Mouse (Mus musculus): ENCODE data around the gene Prn. TPM values are rescaled to one million over a fixed set of nuclear protein-coding genes. Genes with fewer than 3 reads are reported as not detected.

Prn gene
- polyA plus RNA-seq, 1 experiment = not detected

DNA sequence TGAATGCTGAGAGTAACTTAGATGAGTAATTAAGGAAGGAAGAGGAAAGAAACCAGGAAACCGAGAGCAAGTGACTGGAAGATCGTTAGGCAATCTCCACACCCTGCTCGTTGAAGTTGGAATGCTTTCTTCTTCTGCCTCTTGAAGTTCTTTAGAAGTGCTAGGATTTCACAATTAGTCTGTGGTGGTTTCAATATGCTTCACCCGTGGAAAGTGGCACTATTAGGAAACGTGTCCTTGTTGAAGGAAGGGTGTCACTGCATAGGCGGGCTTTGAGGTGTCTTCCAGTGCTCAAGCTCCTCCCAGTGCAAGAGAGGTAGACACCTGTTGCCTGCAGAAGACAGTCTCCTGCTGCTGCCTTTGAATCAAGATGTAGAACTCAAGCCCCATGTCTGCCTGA lies 4.0 kb upstream of the Prn start:
- Histone ChIP-seq H3K4me1 (replicated peaks; ENCODE audit: control insufficient read depth, insufficient read depth, low read length) (peaks cover 12% of the 10 kb centered on the region), H3K4me3 (ENCODE audit: control insufficient read depth, insufficient read depth, low read length) (no peak overlapping the region), H3K27ac (ENCODE audit: control insufficient read depth, insufficient read depth, low read length) (no peak overlapping the region), H3K36me3 (ENCODE audit: control insufficient read depth, insufficient read depth, low read length) (no peaks in the 10 kb centered on the region), H3K27me3 (ENCODE audit: control insufficient read depth, insufficient read depth, low read length) (no peaks in the 10 kb centered on the region)
- no peak for TF ChIP-seq POLR2A (IDR thresholded peaks at IDR 0.05; ENCODE audit: control insufficient read depth, extremely low read depth, insufficient read depth, low read length, poor library complexity)
- TF ChIP-seq CTCF (IDR thresholded peaks at IDR 0.05; ENCODE audit: borderline replicate concordance, control insufficient read depth, extremely low read depth, insufficient read depth, low read length, poor library complexity) = no peak
- DNase-seq = no peak
- WGBS = 75% methylated on average over 6 of the region's 6 CpGs

DNA sequence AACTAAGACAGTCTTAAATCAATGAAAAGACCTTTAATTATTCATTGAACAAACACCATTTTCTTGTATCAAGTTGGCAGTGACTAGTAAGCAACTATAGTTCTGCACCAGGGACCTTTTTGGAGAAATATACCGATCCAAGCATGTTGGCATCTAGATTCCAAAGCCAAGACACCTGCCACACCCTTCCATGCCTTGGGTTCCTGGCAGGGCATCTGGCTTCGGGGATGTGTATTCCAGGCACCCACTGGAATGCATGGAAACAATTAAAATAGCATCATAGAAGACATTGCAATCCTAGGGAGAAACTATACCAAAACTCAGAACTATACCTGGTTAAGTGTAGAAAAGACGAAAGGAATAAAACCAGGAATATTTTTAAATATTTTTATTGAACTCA lies 3.5 kb upstream of the Prn start:
- Histone ChIP-seq H3K4me3 (ENCODE audit: control insufficient read depth, insufficient read depth, low read length) (no peak overlapping the region), H3K4me1 (replicated peaks; ENCODE audit: control insufficient read depth, insufficient read depth, low read length) (peaks cover 12% of the 10 kb centered on the region), H3K27ac (ENCODE audit: control insufficient read depth, insufficient read depth, low read length) (no peak overlapping the region), H3K36me3 (ENCODE audit: control insufficient read depth, insufficient read depth, low read length) (no peaks in the 10 kb centered on the region), H3K27me3 (ENCODE audit: control insufficient read depth, insufficient read depth, low read length) (no peaks in the 10 kb centered on the region)
- 93% methylated on average over 3 of the region's 3 CpGs for WGBS
- DNase-seq = no peak
- TF ChIP-seq CTCF (IDR thresholded peaks at IDR 0.05; ENCODE audit: borderline replicate concordance, control insufficient read depth, extremely low read depth, insufficient read depth, low read length, poor library complexity) = no peak
- no peak for TF ChIP-seq POLR2A (IDR thresholded peaks at IDR 0.05; ENCODE audit: control insufficient read depth, extremely low read depth, insufficient read depth, low read length, poor library complexity)

DNA sequence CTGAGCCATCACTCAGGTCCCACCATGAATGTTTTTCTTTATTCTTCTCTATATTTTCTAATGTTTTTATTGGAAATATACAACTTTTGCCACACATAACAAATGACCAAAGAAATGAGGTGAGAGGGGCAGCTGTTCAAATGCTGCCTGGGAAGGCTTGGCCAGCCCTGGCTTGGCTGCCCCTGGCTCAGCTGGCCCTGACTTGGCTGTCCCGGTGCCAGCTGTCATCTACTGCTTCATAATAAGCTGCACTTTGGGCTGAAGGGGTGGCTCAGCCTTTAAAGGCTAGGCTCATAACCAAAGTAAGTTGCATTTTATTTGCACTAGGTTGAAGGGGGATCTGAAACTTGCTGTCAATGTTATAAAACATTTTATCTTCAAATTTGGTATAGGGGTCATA lies 2.9 kb upstream of the Prn start:
- Histone ChIP-seq H3K27ac (ENCODE audit: control insufficient read depth, insufficient read depth, low read length) (no peak overlapping the region), H3K4me3 (ENCODE audit: control insufficient read depth, insufficient read depth, low read length) (no peak overlapping the region), H3K27me3 (ENCODE audit: control insufficient read depth, insufficient read depth, low read length) (no peaks in the 10 kb centered on the region), H3K36me3 (ENCODE audit: control insufficient read depth, insufficient read depth, low read length) (no peaks in the 10 kb centered on the region), H3K4me1 (replicated peaks; ENCODE audit: control insufficient read depth, insufficient read depth, low read length) (peaks cover 12% of the 10 kb centered on the region)
- TF ChIP-seq POLR2A (IDR thresholded peaks at IDR 0.05; ENCODE audit: control insufficient read depth, extremely low read depth, insufficient read depth, low read length, poor library complexity) (no peak), CTCF (IDR thresholded peaks at IDR 0.05; ENCODE audit: borderline replicate concordance, control insufficient read depth, extremely low read depth, insufficient read depth, low read length, poor library complexity) (no peak)
- DNase-seq = no peak
- WGBS = 96% methylated on average over 1 of the region's 1 CpGs

DNA sequence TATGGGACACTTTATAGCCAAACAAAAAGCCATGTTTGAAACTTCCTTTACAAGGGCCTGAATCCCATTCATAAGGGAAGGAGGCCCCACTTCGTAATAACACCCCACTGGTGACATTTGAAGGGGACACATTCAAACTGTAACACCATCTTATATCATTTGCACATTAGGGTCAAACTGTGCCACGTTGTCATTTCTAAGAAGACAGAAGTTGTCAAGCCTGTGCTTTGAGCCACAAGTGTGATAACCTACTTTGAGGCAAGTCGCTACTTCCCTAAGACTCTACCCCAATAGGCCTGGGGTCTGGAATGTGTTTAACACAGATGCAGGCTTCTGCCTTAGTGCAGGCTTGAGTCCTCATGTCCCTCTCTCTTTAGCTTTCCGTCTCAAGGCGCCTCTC lies 2.4 kb upstream of the Prn start:
- no peak for DNase-seq
- Histone ChIP-seq H3K4me3 (ENCODE audit: control insufficient read depth, insufficient read depth, low read length) (no peak overlapping the region), H3K27me3 (ENCODE audit: control insufficient read depth, insufficient read depth, low read length) (no peaks in the 10 kb centered on the region), H3K36me3 (ENCODE audit: control insufficient read depth, insufficient read depth, low read length) (no peaks in the 10 kb centered on the region), H3K27ac (ENCODE audit: control insufficient read depth, insufficient read depth, low read length) (no peak overlapping the region), H3K4me1 (replicated peaks; ENCODE audit: control insufficient read depth, insufficient read depth, low read length) (peaks cover 12% of the 10 kb centered on the region)
- TF ChIP-seq POLR2A (IDR thresholded peaks at IDR 0.05; ENCODE audit: control insufficient read depth, extremely low read depth, insufficient read depth, low read length, poor library complexity) (no peak), CTCF (IDR thresholded peaks at IDR 0.05; ENCODE audit: borderline replicate concordance, control insufficient read depth, extremely low read depth, insufficient read depth, low read length, poor library complexity) (no peak)
- 89% methylated on average over 5 of the region's 5 CpGs for WGBS

DNA sequence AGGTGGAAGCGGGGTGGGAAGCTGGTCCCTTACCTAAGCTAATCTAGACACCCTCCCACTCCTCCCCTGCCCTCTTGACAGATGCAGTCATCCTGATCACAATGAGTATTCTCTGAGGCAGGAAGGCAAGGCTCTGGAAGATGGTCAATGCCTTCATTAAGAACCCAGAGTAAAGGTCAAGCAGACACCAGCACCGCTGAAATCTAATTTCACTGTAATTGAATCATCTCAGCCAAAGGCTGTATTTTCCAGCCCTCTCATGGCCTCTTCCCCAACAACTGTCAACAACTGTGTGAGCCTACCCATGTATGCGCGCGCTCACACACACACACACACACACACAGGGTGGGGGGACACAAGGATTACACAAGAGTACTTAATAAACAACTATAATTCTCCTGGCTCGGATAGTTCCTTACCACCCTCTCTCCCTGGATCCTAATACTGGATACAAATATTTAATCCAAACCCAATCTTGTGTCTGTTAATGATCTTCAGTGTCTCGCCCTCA lies 1.4 kb upstream of the Prn start:
- WGBS = 95% methylated on average over 7 of the region's 7 CpGs

DNA sequence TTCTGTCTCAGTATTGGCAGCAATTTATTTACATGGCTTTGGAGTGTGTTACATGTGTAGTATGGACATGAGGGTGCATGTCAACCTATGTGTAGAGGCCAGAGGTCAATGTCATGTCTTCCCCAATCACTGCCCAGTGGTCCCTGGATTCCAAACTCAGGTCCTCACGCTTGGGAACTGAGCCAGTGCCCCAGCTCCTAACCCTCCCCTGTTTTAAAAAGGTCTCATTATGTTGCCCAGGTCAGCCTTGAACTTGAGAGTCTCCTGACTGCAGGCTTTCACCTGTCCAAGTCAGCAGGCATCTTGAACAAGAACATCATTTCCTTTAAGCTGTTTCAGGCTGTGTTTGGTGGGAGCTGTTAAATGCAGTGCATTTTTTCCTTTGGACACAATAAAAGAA lies 851 bp upstream of the Prn start:
- WGBS = 94% methylated on average over 1 of the region's 1 CpGs
- no peak overlapping the region for H3K27ac ChIP-seq (ENCODE audit: control insufficient read depth, insufficient read depth, low read length)
- no peak for DNase-seq

More for the DNA sequence above, 1.4 kb upstream of the Prn start:
- Histone ChIP-seq H3K27me3 (ENCODE audit: control insufficient read depth, insufficient read depth, low read length) (no peaks in the 10 kb centered on the region), H3K36me3 (ENCODE audit: control insufficient read depth, insufficient read depth, low read length) (no peaks in the 10 kb centered on the region), H3K4me3 (ENCODE audit: control insufficient read depth, insufficient read depth, low read length) (no peak overlapping the region), H3K4me1 (replicated peaks; ENCODE audit: control insufficient read depth, insufficient read depth, low read length) (peaks cover 5% of the 10 kb centered on the region; the same call in 1 of the 2 replicates), H3K27ac (ENCODE audit: control insufficient read depth, insufficient read depth, low read length) (no peak overlapping the region)
- DNase-seq = no peak
- TF ChIP-seq POLR2A (IDR thresholded peaks at IDR 0.05; ENCODE audit: control insufficient read depth, extremely low read depth, insufficient read depth, low read length, poor library complexity) = no peak
- TF ChIP-seq CTCF (IDR thresholded peaks at IDR 0.05; ENCODE audit: borderline replicate concordance, control insufficient read depth, extremely low read depth, insufficient read depth, low read length, poor library complexity) = no peak

DNA sequence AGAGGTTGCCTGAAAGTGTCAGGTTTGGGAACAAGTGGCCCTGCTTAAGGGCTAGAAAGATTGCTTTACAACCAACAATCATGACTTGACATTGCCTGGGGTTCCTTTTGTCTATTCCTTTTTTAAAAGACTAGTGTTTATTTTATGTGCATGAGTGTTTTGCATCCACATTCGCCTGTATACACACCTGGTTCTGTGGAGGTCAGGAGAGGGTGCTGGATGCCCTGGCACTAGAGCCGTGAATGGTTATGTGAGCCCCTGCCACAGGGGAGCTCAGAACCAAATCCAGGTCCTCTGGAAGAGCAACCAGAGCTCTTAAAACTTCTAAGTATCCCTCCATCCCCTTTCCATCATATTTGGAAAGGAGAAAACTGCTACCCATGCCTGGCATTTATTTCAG lies 1.1 kb downstream of the Prn start:
- TF ChIP-seq POLR2A (IDR thresholded peaks at IDR 0.05; ENCODE audit: control insufficient read depth, extremely low read depth, insufficient read depth, low read length, poor library complexity) = no peak
- TF ChIP-seq CTCF (IDR thresholded peaks at IDR 0.05; ENCODE audit: borderline replicate concordance, control insufficient read depth, extremely low read depth, insufficient read depth, low read length, poor library complexity) = no peak
- no peaks in the 10 kb centered on the region for H3K36me3 ChIP-seq (ENCODE audit: control insufficient read depth, insufficient read depth, low read length)
- H3K4me3 ChIP-seq (ENCODE audit: control insufficient read depth, insufficient read depth, low read length) = no peak overlapping the region
- no peak overlapping the region for H3K27ac ChIP-seq (ENCODE audit: control insufficient read depth, insufficient read depth, low read length)
- no peaks in the 10 kb centered on the region for H3K27me3 ChIP-seq (ENCODE audit: control insufficient read depth, insufficient read depth, low read length)
- 96% methylated on average over 2 of the region's 2 CpGs for WGBS
- peaks cover 5% of the 10 kb centered on the region; the same call in 1 of the 2 replicates for H3K4me1 ChIP-seq (replicated peaks; ENCODE audit: control insufficient read depth, insufficient read depth, low read length)
- DNase-seq = no peak

More for the DNA sequence above, 851 bp upstream of the Prn start:
- TF ChIP-seq POLR2A (IDR thresholded peaks at IDR 0.05; ENCODE audit: control insufficient read depth, extremely low read depth, insufficient read depth, low read length, poor library complexity) (no peak), CTCF (IDR thresholded peaks at IDR 0.05; ENCODE audit: borderline replicate concordance, control insufficient read depth, extremely low read depth, insufficient read depth, low read length, poor library complexity) (no peak)
- no peak overlapping the region for H3K4me3 ChIP-seq (ENCODE audit: control insufficient read depth, insufficient read depth, low read length)
- H3K4me1 ChIP-seq (replicated peaks; ENCODE audit: control insufficient read depth, insufficient read depth, low read length) = peaks cover 5% of the 10 kb centered on the region; the same call in 1 of the 2 replicates
- no peaks in the 10 kb centered on the region for H3K36me3 ChIP-seq (ENCODE audit: control insufficient read depth, insufficient read depth, low read length)
- H3K27me3 ChIP-seq (ENCODE audit: control insufficient read depth, insufficient read depth, low read length) = no peaks in the 10 kb centered on the region

Data from thymus, adult 2 months (tissue).